Mouse (Mus musculus) monocyte, adult 2 months (primary cell): Measurements from ENCODE around the gene Cd244a.
A peak's percentile ranks its signal among the peaks of the same experiment; 100 is the strongest.

ENCODE experiments used
- DNase-seq, 2 experiments: peaks; one replicate each; pipeline ENCODE4 v3.0.0; 2022; ENCODE audit warnings: low spot score in 2 of 2, low read depth in 1 of 2

Cd244a gene

DNA sequence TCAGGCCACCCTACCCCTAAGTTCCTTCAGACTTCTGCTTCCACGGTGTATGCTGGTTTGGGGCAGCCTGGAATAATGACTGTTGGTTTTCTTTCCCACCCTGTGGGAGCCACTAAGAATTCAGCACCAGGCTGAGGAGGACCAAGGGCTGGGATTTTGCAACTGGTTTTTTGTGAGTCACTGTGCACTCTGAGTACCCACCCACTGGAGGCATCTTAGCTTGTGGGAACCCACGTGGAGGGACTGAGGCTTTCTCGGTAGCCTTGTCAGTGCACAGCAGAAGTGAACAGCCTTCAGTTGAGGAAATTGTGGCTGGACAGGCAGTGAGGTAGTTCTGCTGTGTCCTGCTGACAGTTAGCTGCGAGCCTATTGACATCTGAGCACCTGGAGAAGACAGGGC is at the start of gene Cd244a:
Cd244a (plus strand) TSS at position 296 of the 400 bp plus-strand sequence.
- peak; percentile 68 to 71 for DNase-seq

DNA sequence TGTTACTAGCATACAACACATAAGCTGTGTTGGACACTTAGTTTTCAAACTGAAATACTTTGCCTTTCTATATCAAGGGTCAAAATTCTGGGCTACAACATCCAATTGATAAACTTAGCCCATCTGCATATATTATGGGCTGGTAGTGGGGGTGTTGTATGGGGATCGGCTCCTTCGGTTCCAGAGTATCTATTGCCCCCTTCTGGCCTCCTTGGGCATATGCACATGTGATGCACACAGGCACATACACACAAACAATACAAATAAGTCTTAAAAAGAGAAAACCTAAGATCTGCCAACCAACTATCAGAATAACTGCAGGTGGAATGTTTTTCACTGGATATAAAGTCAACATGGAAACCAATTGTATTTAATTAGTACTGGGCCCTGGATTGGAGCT is 45.8 kb upstream of the Cd244a start:
- DNase-seq: no peak

DNA sequence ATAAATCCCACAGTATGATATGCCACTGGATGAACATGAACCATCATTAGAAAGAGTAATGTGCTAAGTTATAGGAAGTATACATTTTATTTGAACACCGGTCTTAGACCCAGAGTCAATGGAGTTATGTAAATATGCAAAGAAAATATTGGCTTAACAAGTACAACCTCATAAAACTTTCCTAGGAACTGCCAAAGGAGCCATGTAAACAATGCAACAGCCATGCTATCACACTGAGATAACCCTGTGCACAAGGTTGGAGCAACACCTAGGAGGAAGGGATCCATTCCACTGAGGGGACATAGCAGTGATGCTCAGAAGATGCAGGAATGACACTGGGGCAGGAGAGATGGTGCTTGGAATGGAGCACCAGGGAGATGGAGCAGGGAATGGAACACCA is 45.2 kb upstream of the Cd244a start:
- DNase-seq: no peak

DNA sequence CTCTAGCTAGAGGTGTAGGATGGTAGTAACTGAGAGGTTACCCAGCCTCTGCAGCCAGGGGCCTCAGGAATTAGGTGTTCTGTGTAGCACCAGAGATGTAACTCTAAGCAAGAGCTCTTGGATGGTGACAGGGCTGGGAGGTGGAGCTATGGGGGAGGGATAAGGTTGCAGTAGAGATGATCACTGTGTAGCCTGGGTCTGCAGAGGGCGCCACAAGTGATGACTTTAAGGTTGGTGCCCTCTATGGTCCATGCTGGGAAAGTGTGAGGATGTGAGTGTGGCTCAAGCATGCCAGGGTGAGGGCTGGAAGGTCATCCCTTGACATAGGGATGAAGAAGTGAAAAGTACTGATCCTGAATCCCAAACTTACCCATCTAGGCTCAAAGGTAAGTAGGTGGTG is 44.0 kb upstream of the Cd244a start:
- no peak for DNase-seq

GRCm38 (mm10) chr1:171515557-171515956 is 43.4 kb upstream of the Cd244a start:
- DNase-seq: no peak

DNA sequence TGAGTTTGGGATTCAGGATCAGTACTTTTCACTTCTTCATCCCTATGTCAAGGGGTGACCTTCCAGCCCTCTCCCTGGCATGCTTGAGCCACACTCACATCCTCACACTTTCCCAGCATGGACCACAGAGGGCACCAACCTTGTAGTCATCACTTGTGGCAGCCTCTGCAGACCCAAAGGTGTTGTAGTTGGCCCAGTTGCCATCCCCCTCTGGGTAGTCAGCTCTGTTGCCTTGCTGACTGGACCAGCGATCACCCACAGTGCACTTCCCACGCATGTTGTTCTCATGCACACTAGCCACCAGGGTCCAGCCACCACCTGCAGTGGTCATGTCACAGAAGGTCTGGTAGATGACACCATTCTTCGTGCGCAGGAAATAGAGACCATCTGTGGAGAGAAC is 27.6 kb upstream of the Cd244a start:
- DNase-seq: no peak

DNA sequence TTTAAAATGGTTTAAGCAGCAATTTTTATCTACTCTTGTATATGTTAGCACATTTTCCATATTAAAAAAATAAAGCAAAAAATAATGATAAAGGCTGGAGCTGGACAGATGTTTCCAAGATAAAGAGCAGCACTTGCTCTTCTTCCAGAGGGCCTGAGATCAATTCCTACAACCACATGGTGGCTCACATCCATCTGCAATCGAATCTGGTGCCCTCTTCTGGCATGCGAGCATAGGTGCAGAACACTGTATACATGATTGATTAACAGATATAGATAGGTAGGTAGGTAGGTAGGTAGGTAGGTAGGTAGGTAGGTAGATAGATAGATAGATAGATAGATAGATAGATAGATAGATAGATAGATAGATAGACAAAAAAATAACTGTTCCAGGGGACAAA is 26.2 kb upstream of the Cd244a start:
- DNase-seq: no peak

DNA sequence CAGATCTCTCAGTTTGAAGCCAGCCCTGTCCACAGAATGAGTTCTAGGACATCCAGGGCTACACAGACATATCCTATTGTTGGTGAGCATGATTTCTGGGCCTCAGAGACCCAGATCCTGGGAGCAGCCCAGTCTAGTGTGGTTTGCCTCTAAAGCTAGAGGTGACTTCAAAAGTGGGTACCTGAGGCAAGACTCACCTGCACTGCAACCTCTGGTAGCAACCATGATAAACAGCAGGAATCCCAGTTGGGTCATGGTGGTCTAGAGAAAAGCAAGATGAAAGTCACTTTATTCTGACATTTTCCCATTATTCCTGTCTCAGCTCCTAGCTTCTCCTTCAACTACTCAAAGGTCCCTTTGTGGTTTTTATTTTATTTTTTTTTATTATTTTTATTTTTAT is 24.4 kb upstream of the Cd244a start:
- no peak for DNase-seq

DNA sequence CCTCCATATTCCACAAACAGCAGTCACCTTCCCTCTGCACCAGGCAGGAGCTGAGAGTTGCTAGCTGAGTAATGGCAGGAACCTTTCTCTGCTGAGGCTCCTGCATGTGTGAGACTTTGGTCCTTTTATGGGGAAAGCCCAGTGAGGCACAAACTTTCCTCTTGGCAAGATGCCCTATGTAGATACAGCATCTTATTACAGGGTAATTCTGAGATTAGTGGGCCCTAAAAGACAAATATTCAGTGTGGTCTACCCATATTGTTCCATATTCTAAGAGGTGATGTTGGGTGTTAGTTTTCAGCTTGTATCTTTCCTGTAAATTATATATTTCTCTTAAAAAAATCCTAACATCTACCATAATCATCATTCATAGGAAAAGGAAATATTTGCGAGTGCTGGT is 23.8 kb upstream of the Cd244a start, which contains the start of gene Itln1:
Itln1 (minus strand) TSS at position 101 of the 400 bp plus-strand sequence.
- DNase-seq: no peak

DNA sequence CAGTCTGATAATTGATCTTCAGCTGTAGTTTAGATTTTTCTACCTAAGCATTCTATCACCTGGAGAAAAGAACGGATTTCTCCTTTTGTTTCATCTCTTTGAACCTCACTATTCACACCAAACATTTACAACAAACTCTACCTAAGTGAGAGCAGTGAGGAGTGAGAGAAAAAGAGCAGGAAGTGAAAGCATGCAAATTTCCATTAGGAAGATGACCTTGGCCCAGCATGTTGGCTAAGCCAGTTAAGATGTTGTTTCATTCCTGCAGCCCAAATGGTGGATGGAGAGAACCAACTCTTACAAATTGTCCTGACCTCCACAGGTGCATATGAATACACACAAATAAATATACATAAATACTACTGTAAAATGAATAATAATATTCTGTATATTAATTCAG is 18.3 kb upstream of the Cd244a start:
- DNase-seq: no peak

DNA sequence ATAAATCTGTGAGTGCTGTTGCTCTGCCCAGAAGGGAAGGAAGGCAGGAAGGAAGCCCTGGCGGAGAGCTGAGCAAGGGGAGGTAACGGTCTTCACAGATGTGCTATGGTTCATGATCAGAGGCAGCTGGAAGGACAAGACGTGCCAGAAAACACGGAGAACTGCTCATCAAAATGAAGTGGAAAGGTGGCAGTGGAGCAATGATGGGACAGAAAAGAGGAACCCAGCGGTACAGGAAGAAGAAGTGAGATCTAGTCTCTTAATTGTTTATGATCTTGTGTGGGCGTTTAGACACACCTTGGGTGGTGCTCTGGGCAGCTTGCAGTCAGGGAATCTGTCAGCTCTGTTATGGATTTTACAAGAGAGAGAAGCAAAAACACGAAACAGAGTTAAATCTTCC is 7.7 kb upstream of the Cd244a start:
- peak in 1 of 2 experiments; percentile 28 for DNase-seq

- DNase-seq: no peak
Observed at GRCm38 (mm10) chr1:171552230-171552629, 6.8 kb upstream of the Cd244a start.

- no peak for DNase-seq
Observed at GRCm38 (mm10) chr1:171553359-171554341, 5.3 kb upstream of the Cd244a start.

DNA sequence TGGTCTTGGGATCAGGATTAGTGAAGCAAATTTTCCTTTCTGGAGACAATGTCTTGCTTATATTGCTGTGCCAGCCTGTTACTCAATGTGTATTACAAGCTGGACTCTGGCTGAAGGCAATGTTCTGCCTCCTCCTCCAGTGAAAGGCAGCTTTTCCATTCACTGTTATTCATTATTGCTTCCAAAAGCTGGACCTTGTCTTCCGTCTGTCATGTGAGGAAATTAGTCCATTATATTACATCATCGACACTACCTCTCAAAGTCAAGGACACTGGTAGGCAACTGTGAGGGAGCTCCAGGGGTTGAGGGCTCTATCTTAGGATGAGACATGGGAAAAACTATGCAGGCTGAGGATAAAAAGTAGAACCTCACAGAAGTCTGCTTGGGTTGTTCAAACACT is 2.6 kb upstream of the Cd244a start:
- DNase-seq: no peak

DNA sequence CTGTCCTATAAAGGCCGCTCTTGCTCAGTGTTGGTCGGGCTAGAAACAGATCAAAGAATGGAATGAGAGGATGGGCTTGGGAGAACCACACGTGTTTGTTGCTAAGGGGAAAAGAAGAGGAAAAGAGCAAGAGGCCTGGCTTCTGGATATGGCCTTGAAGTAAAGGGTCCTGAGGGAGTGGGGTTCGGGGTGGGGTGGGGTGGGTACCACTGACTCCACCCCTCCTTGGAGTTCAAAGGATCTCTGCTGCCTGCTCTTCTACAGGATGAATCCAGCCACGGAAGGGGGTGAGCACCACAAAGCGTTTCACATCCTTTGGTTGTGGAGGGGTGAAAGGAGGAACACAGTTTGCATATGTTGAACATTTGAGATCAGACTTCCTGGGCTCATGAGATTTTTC is 586 bp upstream of the Cd244a start:
- DNase-seq: no peak

- DNase-seq: no peak
Observed at GRCm38 (mm10) chr1:171560262-171560661, 1.3 kb downstream of the Cd244a start.

- peak in 1 of 2 experiments; percentile 29 for DNase-seq
Observed at GRCm38 (mm10) chr1:171561200-171561599, 2.2 kb downstream of the Cd244a start.

DNA sequence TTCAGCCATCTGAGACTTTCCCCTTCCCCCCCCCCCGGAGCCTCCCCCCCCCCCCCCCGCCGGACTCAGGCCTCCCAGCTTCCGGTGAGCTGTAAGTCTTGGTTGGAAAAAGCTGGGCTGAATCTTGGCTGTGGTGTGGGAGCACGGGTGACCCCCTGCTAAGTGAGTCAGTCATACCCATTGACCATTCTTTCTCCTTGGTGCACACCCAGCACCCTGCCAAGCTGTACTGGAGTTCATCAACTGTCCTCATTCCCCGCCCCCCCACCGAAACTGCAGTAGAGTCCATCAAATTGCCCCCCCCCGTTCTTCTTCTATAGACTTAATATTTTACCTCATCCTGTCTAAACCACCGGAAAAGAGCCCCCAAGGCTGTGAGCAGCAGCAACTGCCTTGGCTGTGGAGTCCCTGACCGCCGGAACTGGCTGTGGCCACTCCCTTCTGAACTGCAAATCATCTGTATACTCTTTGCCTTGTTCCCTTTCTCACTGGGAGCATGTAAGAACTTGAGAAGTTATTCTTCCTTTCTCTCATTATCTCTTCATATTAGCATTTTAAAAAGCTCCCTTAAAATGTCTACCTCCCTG is 2.7 kb downstream of the Cd244a start:
- no peak for DNase-seq

GRCm38 (mm10) chr1:171563042-171563441 is 4.0 kb downstream of the Cd244a start:
- DNase-seq: no peak

GRCm38 (mm10) chr1:171564247-171564646 is 5.3 kb downstream of the Cd244a start:
- DNase-seq: no peak

GRCm38 (mm10) chr1:171565888-171566287 is 6.9 kb downstream of the Cd244a start:
- no peak for DNase-seq

DNA sequence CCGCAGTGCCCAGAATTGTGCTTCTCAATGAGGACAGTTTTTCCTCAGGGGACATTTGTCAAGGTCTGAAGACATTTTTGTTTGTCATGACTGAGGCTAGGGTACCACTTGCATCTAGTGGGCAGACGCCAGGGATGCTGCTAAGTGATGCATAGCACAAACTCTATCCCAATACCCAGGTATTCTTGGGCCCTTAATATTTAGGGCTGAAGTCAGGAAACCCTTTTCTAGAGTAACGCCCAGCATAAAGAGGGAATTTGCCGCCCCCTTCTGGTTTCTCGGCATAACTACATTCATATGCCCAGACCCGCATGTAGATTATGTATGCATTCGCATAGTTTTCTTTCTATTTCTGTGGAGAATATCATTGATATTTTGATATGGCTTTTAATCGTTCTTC is 7.8 kb downstream of the Cd244a start:
- peak in 1 of 2 experiments; percentile 34 for DNase-seq
